Mouse (Mus musculus): ENCODE data around the gene Kif26a.
A peak's percentile ranks its signal among the peaks of the same experiment; 100 is the strongest.

Gene Kif26a

GRCm38 (mm10) chr12:112145875-112146651 is at the start of gene Kif26a:
Kif26a (plus strand) TSS chr12:112146208.
- DNase-seq (ENCODE audit: low read depth, low spot score), result peak; percentile 77

GRCm38 (mm10) chr12:112096733-112097117 is 49.3 kb upstream of the Kif26a start:
- DNase-seq (ENCODE audit: low read depth, low spot score), result no peak

- DNase-seq (ENCODE audit: low read depth, low spot score), result no peak
Observed at GRCm38 (mm10) chr12:112100106-112100505, 45.9 kb upstream of the Kif26a start.

- no peak for DNase-seq (ENCODE audit: low read depth, low spot score)
Observed at GRCm38 (mm10) chr12:112101045-112101444, 45.0 kb upstream of the Kif26a start.

- no peak for DNase-seq (ENCODE audit: low read depth, low spot score)
Observed at GRCm38 (mm10) chr12:112103179-112103578, 42.8 kb upstream of the Kif26a start.

- DNase-seq (ENCODE audit: low read depth, low spot score), result no peak
Observed at GRCm38 (mm10) chr12:112104890-112105289, 41.1 kb upstream of the Kif26a start.

GRCm38 (mm10) chr12:112106541-112106971 is 39.5 kb upstream of the Kif26a start, which contains the start of gene Aspg:
Aspg (plus strand) TSS chr12:112106679.
- no peak for DNase-seq (ENCODE audit: low read depth, low spot score)

- DNase-seq (ENCODE audit: low read depth, low spot score), result no peak
Observed at GRCm38 (mm10) chr12:112107685-112108084, 38.3 kb upstream of the Kif26a start.

- DNase-seq (ENCODE audit: low read depth, low spot score), result no peak
Observed at GRCm38 (mm10) chr12:112108696-112109445, 37.1 kb upstream of the Kif26a start.

- DNase-seq (ENCODE audit: low read depth, low spot score), result no peak
Observed at GRCm38 (mm10) chr12:112109701-112110100, 36.3 kb upstream of the Kif26a start.

GRCm38 (mm10) chr12:112111323-112111722 is 34.7 kb upstream of the Kif26a start:
- no peak for DNase-seq (ENCODE audit: low read depth, low spot score)

- DNase-seq (ENCODE audit: low read depth, low spot score), result no peak
Observed at GRCm38 (mm10) chr12:112112235-112112634, 33.8 kb upstream of the Kif26a start.

GRCm38 (mm10) chr12:112112686-112113396 is 33.2 kb upstream of the Kif26a start:
- no peak for DNase-seq (ENCODE audit: low read depth, low spot score)

- DNase-seq (ENCODE audit: low read depth, low spot score), result no peak
Observed at GRCm38 (mm10) chr12:112113710-112114109, 32.3 kb upstream of the Kif26a start.

GRCm38 (mm10) chr12:112117006-112117405 is 29.0 kb upstream of the Kif26a start:
- no peak for DNase-seq (ENCODE audit: low read depth, low spot score)

GRCm38 (mm10) chr12:112117649-112118048 is 28.4 kb upstream of the Kif26a start:
- no peak for DNase-seq (ENCODE audit: low read depth, low spot score)

GRCm38 (mm10) chr12:112121188-112121587 is 24.8 kb upstream of the Kif26a start:
- no peak for DNase-seq (ENCODE audit: low read depth, low spot score)

- DNase-seq (ENCODE audit: low read depth, low spot score), result no peak
Observed at GRCm38 (mm10) chr12:112125903-112126302, 20.1 kb upstream of the Kif26a start.

GRCm38 (mm10) chr12:112126931-112127635 is 18.9 kb upstream of the Kif26a start:
- no peak for DNase-seq (ENCODE audit: low read depth, low spot score)

GRCm38 (mm10) chr12:112128526-112128925 is 17.5 kb upstream of the Kif26a start:
- DNase-seq (ENCODE audit: low read depth, low spot score), result no peak

- DNase-seq (ENCODE audit: low read depth, low spot score), result no peak
Observed at GRCm38 (mm10) chr12:112129300-112129856, 16.6 kb upstream of the Kif26a start.

Measured in WW6 (cell line).